9 mouse cellular contexts compared by ENCODE assay signal in the genomic region with DNA sequence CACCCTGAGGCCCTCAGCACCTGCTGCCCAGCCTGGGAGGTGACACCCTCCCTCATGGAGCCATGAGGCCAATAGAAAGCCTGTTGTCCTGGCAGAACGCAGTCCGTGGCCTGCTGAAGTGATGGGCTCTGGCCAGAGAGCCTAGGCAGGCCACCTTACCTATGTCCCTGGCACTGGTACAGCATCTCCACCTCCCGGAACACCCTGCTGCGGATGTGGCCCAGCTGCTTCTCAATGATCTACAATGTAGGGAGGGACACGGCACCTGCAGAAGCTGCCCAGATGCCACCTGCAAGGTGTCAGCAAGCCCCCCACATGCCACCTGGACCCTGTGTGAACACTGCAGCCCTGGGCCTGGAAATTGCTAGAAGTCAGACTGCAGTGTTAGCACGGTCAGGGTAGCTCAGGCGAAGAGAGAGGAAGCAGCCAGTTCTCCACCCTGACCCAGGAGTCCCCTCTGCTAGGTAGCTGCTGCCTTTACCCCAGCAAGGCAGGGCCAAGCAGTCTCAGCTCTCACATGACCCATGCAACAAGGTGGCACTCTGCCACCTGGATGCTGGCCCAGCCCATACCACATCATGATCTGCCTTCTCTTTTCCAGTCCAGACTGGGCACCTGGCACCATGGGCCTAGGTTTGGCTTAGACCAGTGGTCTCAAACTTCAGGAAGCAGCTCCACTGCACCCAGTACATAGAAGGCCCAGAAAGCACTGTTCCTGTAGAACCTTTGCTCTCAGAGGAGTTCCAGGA. TPM values are rescaled to one million over a fixed set of nuclear protein-coding genes. Genes with fewer than 3 reads are reported as not detected.
DNase-seq lines count a peak whose midpoint lies in the region; ATAC-seq and TF ChIP-seq lines count a peak whose summit lies in the region.
"Had no signal": no experiment of that assay in that cellular context is flagged by ENCODE, and none has a peak within 500 bp of the region (broad histone marks: within the 10 kb centered on the region; RNA-seq: fewer than 3 reads in every experiment).

No protein-coding gene starts in this region.

- no peaks in the 10 kb centered on the region for H3K27me3 ChIP-seq in stomach, postnatal 0 days (ENCODE audit: control insufficient read depth, insufficient read depth, low read length)
- H3K27me3 ChIP-seq: hindbrain, embryonic 12.5 days had no signal

- H3K9me3 ChIP-seq in stomach, postnatal 0 days (ENCODE audit: control insufficient read depth, low read length), result no peaks in the 10 kb centered on the region
- H3K9me3 ChIP-seq: hindbrain, embryonic 12.5 days had no signal

- H3K9ac ChIP-seq in stomach, postnatal 0 days (ENCODE audit: low read length), result peak overlapping the region; percentile 35
- H3K9ac ChIP-seq: hindbrain, embryonic 12.5 days had no signal

- peaks cover 16% of the 10 kb centered on the region for H3K4me1 ChIP-seq in stomach, postnatal 0 days (replicated peaks; ENCODE audit: control insufficient read depth, insufficient read depth)

- DNase-seq in adrenal gland, adult (ENCODE audit: inconsistent age in 2 of 2, low spot score in 1 of 2), result peak; percentile 65 to 82
- no peak for DNase-seq in adrenal gland, adult 18-20 months (ENCODE audit: low spot score in 2 of 2)
- peak; percentile 83 for DNase-seq in urinary bladder, postnatal 14 days (ENCODE audit: low spot score)
- no peak for DNase-seq in urinary bladder, adult 2 months (ENCODE audit: low spot score)
- peak; percentile 73 for DNase-seq in stomach, postnatal 0 days (ENCODE audit: low spot score)
- DNase-seq in right cerebral cortex, postnatal 10 days (ENCODE audit: low spot score in 2 of 2), result no peak
- no peak for DNase-seq in frontal cortex, postnatal 36 days (ENCODE audit: low spot score in 2 of 2)

- no peak overlapping the region for H3K4me3 ChIP-seq in stomach, postnatal 0 days (ENCODE audit: low read depth, low read length)
- H3K4me3 ChIP-seq: hindbrain, embryonic 12.5 days had no signal

- TF ChIP-seq EP300 in stomach, postnatal 0 days (optimal IDR thresholded peaks at IDR 0.05), result no peak

- H3K27ac ChIP-seq in stomach, postnatal 0 days (replicated peaks), result peak overlapping the region; percentile 35; the same call in 1 of the 2 replicates
- H3K27ac ChIP-seq: hindbrain, embryonic 12.5 days had no signal

- WGBS in stomach, postnatal 0 days, result 77% methylated on average over 7 of the region's 7 CpGs

- peaks cover 63% of the 10 kb centered on the region for H3K36me3 ChIP-seq in stomach, postnatal 0 days (ENCODE audit: control insufficient read depth, insufficient read depth, low read length)

- ATAC-seq in hematopoietic stem cell, adult 5-6 weeks (replicated peaks in 1 of 2; ENCODE audit: insufficient read depth in 1 of 2, low FRiP score in 2 of 2, low TSS enrichment in 1 of 2, low read depth in 1 of 2, poor library complexity in 2 of 2, severe bottlenecking in 2 of 2), result peak; percentile 7 to 30; a peak in 2 of 4 replicates
- ATAC-seq in stomach, postnatal 0 days (ENCODE audit: low FRiP score, low TSS enrichment), result 0 out of 2 replicates have a peak, but pooled peaks have one; percentile 3

- no peak for TF ChIP-seq CTCF in stomach, postnatal 0 days (IDR thresholded peaks at IDR 0.05; ENCODE audit: low read depth)

- no peak overlapping the region for H3K4me2 ChIP-seq in stomach, postnatal 0 days (replicated peaks; ENCODE audit: low read depth)
- H3K4me2 ChIP-seq: hindbrain, embryonic 12.5 days had no signal

RNA-seq across cellular contexts. Expression of gene Mknk2, which starts 8.0 kb away (rescaled TPM):
- total RNA-seq in adrenal gland, adult 18-20 months (2021), result 100 to 1,000 TPM; 162 to 331 TPM
- 129 and 137 TPM in 2 replicates for polyA plus RNA-seq in urinary bladder, adult 2 months (2012; rRNA removed)
- 52.4 and 75.9 TPM in 2 replicates for total RNA-seq in hematopoietic stem cell, adult 5-6 weeks (2017)
- 55.2 and 61.7 TPM in 2 replicates for polyA plus RNA-seq in stomach, postnatal 0 days (2015; fragmentation: Nextera tagmentation; extraction: Ambion mirVana)

RNA-seq across cellular contexts. Expression of gene Btbd2, which starts 13.0 kb away (rescaled TPM):
- 10 to 100 TPM; 51.4 to 58.5 TPM for total RNA-seq in adrenal gland, adult 18-20 months (2021)
- 36.5 and 48.5 TPM in 2 replicates for polyA plus RNA-seq in urinary bladder, adult 2 months (2012; rRNA removed)
- total RNA-seq in hematopoietic stem cell, adult 5-6 weeks (2017), result 13.6 and 35.8 TPM in 2 replicates
- polyA plus RNA-seq in stomach, postnatal 0 days (2015; fragmentation: Nextera tagmentation; extraction: Ambion mirVana), result 28.3 and 30.0 TPM in 2 replicates

RNA-seq across cellular contexts. Expression of gene Mob3a, which starts 31.9 kb away (rescaled TPM):
- total RNA-seq in adrenal gland, adult 18-20 months (2021), result 10 to 100 TPM; 16.1 to 29.6 TPM
- 24.5 and 29.1 TPM in 2 replicates for polyA plus RNA-seq in urinary bladder, adult 2 months (2012; rRNA removed)
- 81.1 and 92.3 TPM in 2 replicates for total RNA-seq in hematopoietic stem cell, adult 5-6 weeks (2017)
- 22.9 and 23.9 TPM in 2 replicates for polyA plus RNA-seq in stomach, postnatal 0 days (2015; fragmentation: Nextera tagmentation; extraction: Ambion mirVana)

RNA-seq across cellular contexts. Expression of gene Izumo4, which starts 32.1 kb away (rescaled TPM):
- total RNA-seq in adrenal gland, adult 18-20 months (2021), result 10 to 100 TPM; 11.0 to 18.0 TPM
- 68.7 and 88.2 TPM in 2 replicates for polyA plus RNA-seq in urinary bladder, adult 2 months (2012; rRNA removed)
- total RNA-seq in hematopoietic stem cell, adult 5-6 weeks (2017), result 9.5 and 10.4 TPM in 2 replicates
- 14.8 and 18.0 TPM in 2 replicates for polyA plus RNA-seq in stomach, postnatal 0 days (2015; fragmentation: Nextera tagmentation; extraction: Ambion mirVana)

RNA-seq across cellular contexts. Expression of gene Csnk1g2, which starts 47.3 kb away (rescaled TPM):
- 100 to 1,000 TPM; 134 to 140 TPM for total RNA-seq in adrenal gland, adult 18-20 months (2021)
- polyA plus RNA-seq in urinary bladder, adult 2 months (2012; rRNA removed), result 153 and 158 TPM in 2 replicates
- total RNA-seq in hematopoietic stem cell, adult 5-6 weeks (2017), result 184 and 239 TPM in 2 replicates
- polyA plus RNA-seq in stomach, postnatal 0 days (2015; fragmentation: Nextera tagmentation; extraction: Ambion mirVana), result 75.4 and 83.9 TPM in 2 replicates

Comparison
In these comparisons a context has a peak if more than half of its experiments do, and no peak if none do; other contexts are left out.
1. DNase-seq: peak in adrenal gland, adult (2 of 2), urinary bladder, postnatal 14 days (single experiment) and stomach, postnatal 0 days (single experiment); none in adrenal gland, adult 18-20 months (0 of 2), urinary bladder, adult 2 months (single experiment), right cerebral cortex, postnatal 10 days (0 of 2) and frontal cortex, postnatal 36 days (0 of 2).